Mouse (Mus musculus): ENCODE measurements around the gene Ppp4r3b. TPM values are rescaled to one million over a fixed set of nuclear protein-coding genes. Genes with fewer than 3 reads are reported as not detected.

Ppp4r3b gene
- total and polyA plus RNA-seq, 2 experiments: 5.7 to 38.8 TPM

- TF ChIP-seq POLR2A (IDR thresholded peaks at IDR 0.05; ENCODE audit: extremely low read depth, insufficient read depth, low read length): no peak
- TF ChIP-seq CTCF (IDR thresholded peaks at IDR 0.05; ENCODE audit: low read depth, low read length): no peak
- Histone ChIP-seq H3K4me1 (ENCODE audit: control insufficient read depth, insufficient read depth, low read length) (peaks cover 3% of the 10 kb centered on the region), H3K27me3 (ENCODE audit: control insufficient read depth, insufficient read depth, low read length) (no peaks in the 10 kb centered on the region), H3K27ac (replicated peaks; ENCODE audit: insufficient read depth, low read depth, low read length) (no peak overlapping the region), H3K9ac (ENCODE audit: low read depth, low read length) (no peak overlapping the region), H3K4me3 (ENCODE audit: insufficient read depth, low read depth, low read length) (peak overlapping the region; percentile 27; the same call in 1 of the 2 replicates), H3K36me3 (ENCODE audit: control insufficient read depth, insufficient read depth, low read length) (peaks cover 2% of the 10 kb centered on the region; the same call in 1 of the 2 replicates), H3K79me2 (ENCODE audit: control insufficient read depth, insufficient read depth, low read length) (no peaks in the 10 kb centered on the region)
- no peak for DNase-seq (ENCODE audit: extremely low read depth, low read depth, low spot score)
- WGBS: 100% methylated on average over 1 of the region's 1 CpGs
Observed at GRCm38 (mm10) chr11:29247725-29248124, 75.0 kb downstream of the Ppp4r3b start.

- no peak overlapping the region for H3K27ac ChIP-seq (replicated peaks; ENCODE audit: insufficient read depth, low read depth, low read length)
- no peaks in the 10 kb centered on the region for H3K79me2 ChIP-seq (ENCODE audit: control insufficient read depth, insufficient read depth, low read length)
- no peak for TF ChIP-seq POLR2A (IDR thresholded peaks at IDR 0.05; ENCODE audit: extremely low read depth, insufficient read depth, low read length)
- TF ChIP-seq CTCF (IDR thresholded peaks at IDR 0.05; ENCODE audit: low read depth, low read length): no peak
- H3K36me3 ChIP-seq (ENCODE audit: control insufficient read depth, insufficient read depth, low read length): peaks cover under 1% of the 10 kb centered on the region; the same call in 1 of the 2 replicates
- no peak overlapping the region for H3K9ac ChIP-seq (ENCODE audit: low read depth, low read length)
- over 99% methylated on average over 5 of the region's 5 CpGs for WGBS
- H3K4me3 ChIP-seq (ENCODE audit: insufficient read depth, low read depth, low read length): no peak overlapping the region
- DNase-seq (ENCODE audit: extremely low read depth, low read depth, low spot score): no peak
- H3K4me1 ChIP-seq (ENCODE audit: control insufficient read depth, insufficient read depth, low read length): peaks cover 3% of the 10 kb centered on the region
- H3K27me3 ChIP-seq (ENCODE audit: control insufficient read depth, insufficient read depth, low read length): no peaks in the 10 kb centered on the region
Observed at GRCm38 (mm10) chr11:29248386-29248785, 75.7 kb downstream of the Ppp4r3b start.

GRCm38 (mm10) chr11:29254643-29255042 is 82.0 kb downstream of the Ppp4r3b start:
- Histone ChIP-seq H3K4me1 (ENCODE audit: control insufficient read depth, insufficient read depth, low read length) (no peaks in the 10 kb centered on the region), H3K79me2 (ENCODE audit: control insufficient read depth, insufficient read depth, low read length) (no peaks in the 10 kb centered on the region), H3K27me3 (ENCODE audit: control insufficient read depth, insufficient read depth, low read length) (no peaks in the 10 kb centered on the region), H3K36me3 (ENCODE audit: control insufficient read depth, insufficient read depth, low read length) (no peaks in the 10 kb centered on the region), H3K27ac (replicated peaks; ENCODE audit: insufficient read depth, low read depth, low read length) (no peak overlapping the region), H3K4me3 (ENCODE audit: insufficient read depth, low read depth, low read length) (no peak overlapping the region), H3K9ac (ENCODE audit: low read depth, low read length) (no peak overlapping the region)
- 76% methylated on average over 1 of the region's 1 CpGs for WGBS
- TF ChIP-seq POLR2A (IDR thresholded peaks at IDR 0.05; ENCODE audit: extremely low read depth, insufficient read depth, low read length): no peak
- no peak for TF ChIP-seq CTCF (IDR thresholded peaks at IDR 0.05; ENCODE audit: low read depth, low read length)
- DNase-seq (ENCODE audit: extremely low read depth, low read depth, low spot score): no peak

GRCm38 (mm10) chr11:29267824-29268223 is 95.1 kb downstream of the Ppp4r3b start:
- no peak overlapping the region for H3K9ac ChIP-seq (ENCODE audit: low read depth, low read length)
- no peaks in the 10 kb centered on the region for H3K36me3 ChIP-seq (ENCODE audit: control insufficient read depth, insufficient read depth, low read length)
- DNase-seq (ENCODE audit: extremely low read depth, low read depth, low spot score): peak; percentile 34
- no peaks in the 10 kb centered on the region for H3K79me2 ChIP-seq (ENCODE audit: control insufficient read depth, insufficient read depth, low read length)
- 12% methylated on average over 3 of the region's 3 CpGs for WGBS
- no peak overlapping the region for H3K27ac ChIP-seq (replicated peaks; ENCODE audit: insufficient read depth, low read depth, low read length)
- TF ChIP-seq POLR2A (IDR thresholded peaks at IDR 0.05; ENCODE audit: extremely low read depth, insufficient read depth, low read length) (no peak), CTCF (IDR thresholded peaks at IDR 0.05; ENCODE audit: low read depth, low read length) (peak; percentile 38; the same call in 1 of the 2 replicates)
- no peaks in the 10 kb centered on the region for H3K4me1 ChIP-seq (ENCODE audit: control insufficient read depth, insufficient read depth, low read length)
- no peaks in the 10 kb centered on the region for H3K27me3 ChIP-seq (ENCODE audit: control insufficient read depth, insufficient read depth, low read length)
- H3K4me3 ChIP-seq (ENCODE audit: insufficient read depth, low read depth, low read length): no peak overlapping the region

Other genes with a start within 250 kb of the Ppp4r3b start
- 23.5 and 32.0 TPM in 2 replicates for gene Pnpt1, start 42.1 kb upstream of the Ppp4r3b start, total RNA-seq (2014; rRNA removed)
- gene Pnpt1, start 42.1 kb upstream of the Ppp4r3b start, polyA plus RNA-seq (2012; rRNA removed): 12.6 and 13.8 TPM in 2 replicates
- 11.8 and 18.4 TPM in 2 replicates for gene Cfap36, start 74.5 kb downstream of the Ppp4r3b start, total RNA-seq (2014; rRNA removed)
- 2.7 and 4.6 TPM in 2 replicates for gene Cfap36, start 74.5 kb downstream of the Ppp4r3b start, polyA plus RNA-seq (2012; rRNA removed)
- 1.7 and 1.8 TPM in 2 replicates for gene Ccdc88a, start 200.8 kb downstream of the Ppp4r3b start, total RNA-seq (2014; rRNA removed)
- gene Ccdc88a, start 200.8 kb downstream of the Ppp4r3b start, polyA plus RNA-seq (2012; rRNA removed): 0.09 and 0.10 TPM in 2 replicates

Data from liver, adult 2 months (tissue).